15 mouse cellular contexts compared by ENCODE assay signal in genomic region chr11:74568463-74568862, GRCm38 (mm10). TPM values are rescaled to one million over a fixed set of nuclear protein-coding genes. Genes with fewer than 3 reads are reported as not detected.
DNase-seq lines count a peak whose midpoint lies in the region; ATAC-seq and TF ChIP-seq lines count a peak whose summit lies in the region.
"Had no signal": no experiment of that assay in that cellular context is flagged by ENCODE, and none has a peak within 500 bp of the region (broad histone marks: within the 10 kb centered on the region; RNA-seq: fewer than 3 reads in every experiment).

No protein-coding gene starts in this region.

- no peak for TF ChIP-seq EP300 in CH12.LX (IDR thresholded peaks at IDR 0.05; ENCODE audit: low read length)

- H3K9ac ChIP-seq in CH12.LX (ENCODE audit: insufficient read depth, low read depth) = no peak overlapping the region
- H3K9ac ChIP-seq in midbrain, embryonic 11.5 days (ENCODE audit: low read length) = no peak overlapping the region
- H3K9ac ChIP-seq: hindbrain, embryonic 13.5 days; limb, embryonic 13.5 days; neural tube, embryonic 15.5 days had no signal

- in situ Hi-C loops in CH12.LX (cut with MboI; ENCODE audit: low pct_ligation_motif_present, low pct_unique_long_range_greater_than_20kb, low sequenced_read_pairs) = no loop called here

- dilution Hi-C loops in CH12.LX (cut with MboI; ENCODE audit: extremely low pct_ligation_motif_present, extremely low pct_unique_long_range_greater_than_20kb, low sequenced_read_pairs) = no loop called here

- 86% methylated on average over 5 of the region's 5 CpGs for WGBS in midbrain, embryonic 11.5 days

- TF ChIP-seq POLR2A in CH12.LX (IDR thresholded peaks at IDR 0.05; ENCODE audit: low read depth, low read length) = no peak

- H3K36me3 ChIP-seq in CH12.LX (replicated peaks in 1 of 2; ENCODE audit: control insufficient read depth in 1 of 2, insufficient read depth in 1 of 2, low read length in 1 of 2) = no peaks in the 10 kb centered on the region
- no peaks in the 10 kb centered on the region for H3K36me3 ChIP-seq in midbrain, embryonic 11.5 days (ENCODE audit: control insufficient read depth, insufficient read depth, low read length)
- H3K36me3 ChIP-seq: hindbrain, embryonic 13.5 days; limb, embryonic 13.5 days; neural tube, embryonic 15.5 days had no signal

- peak; percentile 49; the same call in 1 of the 2 replicates for ATAC-seq in cerebellum, adult (ENCODE audit: insufficient number of reproducible peaks, low FRiP score, low TSS enrichment)
- ATAC-seq in midbrain, embryonic 11.5 days (ENCODE audit: low FRiP score) = no peak

- peaks cover 78% of the 10 kb centered on the region for H3K27me3 ChIP-seq in CH12.LX (replicated peaks)
- H3K27me3 ChIP-seq in midbrain, embryonic 11.5 days (ENCODE audit: control insufficient read depth, insufficient read depth, low read length) = no peaks in the 10 kb centered on the region
- H3K27me3 ChIP-seq: hindbrain, embryonic 13.5 days; limb, embryonic 13.5 days; neural tube, embryonic 15.5 days had no signal

- no peak overlapping the region for H3K4me3 ChIP-seq in CH12.LX (replicated peaks in 1 of 3; ENCODE audit: low read depth in 2 of 3, low read length in 2 of 3, poor library complexity in 1 of 3)
- H3K4me3 ChIP-seq in midbrain, embryonic 11.5 days (ENCODE audit: low read depth, low read length) = no peak overlapping the region
- H3K4me3 ChIP-seq: hindbrain, embryonic 13.5 days; limb, embryonic 13.5 days; neural tube, embryonic 15.5 days had no signal

- H3K27ac ChIP-seq in CH12.LX (ENCODE audit: insufficient read depth, low read depth) = no peak overlapping the region
- H3K27ac ChIP-seq in midbrain, embryonic 11.5 days (ENCODE audit: low read depth, low read length) = no peak overlapping the region
- H3K27ac ChIP-seq: hindbrain, embryonic 13.5 days; limb, embryonic 13.5 days; neural tube, embryonic 15.5 days had no signal

- TF ChIP-seq CTCF in CH12.LX (conservative IDR thresholded peaks at IDR 0.05 in 1 of 2, IDR thresholded peaks at IDR 0.05 in 1 of 2; ENCODE audit: low read depth in 2 of 2, low read length in 2 of 2) = no peak

- no peak for TF ChIP-seq RAD21 in CH12.LX (IDR thresholded peaks at IDR 0.05; ENCODE audit: low read depth, low read length)

- intact Hi-C loops in left cerebral cortex, postnatal 25 days (cut with DNase I) = no loop called here

- peak overlapping the region; percentile 65 for H3K4me2 ChIP-seq in CH12.LX (ENCODE audit: insufficient read depth, low read depth, poor library complexity, severe bottlenecking)
- no peak overlapping the region for H3K4me2 ChIP-seq in midbrain, embryonic 11.5 days
- H3K4me2 ChIP-seq: hindbrain, embryonic 13.5 days; limb, embryonic 13.5 days; neural tube, embryonic 15.5 days had no signal

- DNase-seq in cerebellum, postnatal 4 days (ENCODE audit: low spot score in 2 of 2) = no peak
- DNase-seq in CH12.LX (ENCODE audit: extremely low read depth) = no peak
- DNase-seq in cerebellum, postnatal 14 days = peak; percentile 64 to 66
- DNase-seq in left cerebral cortex, postnatal 25 days (ENCODE audit: low spot score in 2 of 2) = peak; percentile 59 to 89
- no peak for DNase-seq in embryo, embryonic 11 days
- DNase-seq in midbrain, embryonic 11.5 days (ENCODE audit: low spot score, missing footprints) = no peak
- DNase-seq in urinary bladder, postnatal 14 days (ENCODE audit: low spot score) = no peak
- DNase-seq: kidney, adult 18-20 months; kidney, postnatal 36 days; lung, adult 18-20 months had no signal

- peaks cover 6 to 10% of the 10 kb centered on the region in 2 experiments for H3K4me1 ChIP-seq in CH12.LX (ENCODE audit: control insufficient read depth in 1 of 2, insufficient read depth in 2 of 2)
- no peaks in the 10 kb centered on the region for H3K4me1 ChIP-seq in midbrain, embryonic 11.5 days (ENCODE audit: control insufficient read depth, insufficient read depth, low read length)
- H3K4me1 ChIP-seq: hindbrain, embryonic 13.5 days; limb, embryonic 13.5 days had no signal

- H3K9me3 ChIP-seq in CH12.LX (replicated peaks; ENCODE audit: low read length) = no peaks in the 10 kb centered on the region
- no peaks in the 10 kb centered on the region for H3K9me3 ChIP-seq in midbrain, embryonic 11.5 days (ENCODE audit: control insufficient read depth, low read length)
- H3K9me3 ChIP-seq: hindbrain, embryonic 13.5 days; limb, embryonic 13.5 days; neural tube, embryonic 15.5 days had no signal

- H3K79me2 ChIP-seq in CH12.LX (replicated peaks; ENCODE audit: control insufficient read depth, extremely low read depth, insufficient read depth, poor library complexity, severe bottlenecking) = no peaks in the 10 kb centered on the region

TF ChIP-seq in CH12.LX, 34 proteins besides CTCF, POLR2A, EP300 and RAD21:
- TF ChIP-seq ETS1 (conservative IDR thresholded peaks at IDR 0.05; ENCODE audit: low read depth, low read length) = no peak
- no peak for TF ChIP-seq HCFC1 (IDR thresholded peaks at IDR 0.05; ENCODE audit: low read depth, low read length)
- no peak for TF ChIP-seq MXI1 (IDR thresholded peaks at IDR 0.05; ENCODE audit: low read depth, low read length)
- TF ChIP-seq GABPA (IDR thresholded peaks at IDR 0.05; ENCODE audit: insufficient replicate concordance, low read depth, low read length) = no peak
- TF ChIP-seq NRF1 (IDR thresholded peaks at IDR 0.05; ENCODE audit: low read depth, low read length) = no peak
- no peak for TF ChIP-seq CHD1 (IDR thresholded peaks at IDR 0.05; ENCODE audit: low read depth, low read length)
- TF ChIP-seq NELFE (IDR thresholded peaks at IDR 0.05; ENCODE audit: low read depth, low read length) = no peak
- TF ChIP-seq RCOR1 (conservative IDR thresholded peaks at IDR 0.05; ENCODE audit: low read depth, low read length) = no peak
- TF ChIP-seq IRF4 (IDR thresholded peaks at IDR 0.05; ENCODE audit: low read depth, low read length) = no peak
- no peak for TF ChIP-seq POLR2AphosphoS2 (IDR thresholded peaks at IDR 0.05; ENCODE audit: low read depth, low read length)

RNA-seq across cellular contexts. Expression of gene Rap1gap2, which starts 42.3 kb away (rescaled TPM):
- total RNA-seq in CH12.LX (2012; rRNA removed) = 74.6 and 79.8 TPM in 2 replicates
- total RNA-seq in CH12.LX (2014; rRNA removed) = 53.8 and 55.4 TPM in 2 replicates
- 69.8 and 76.6 TPM in 2 replicates for polyA plus RNA-seq in CH12.LX (2012; ENCODE audit: insufficient read length, low read depth)
- total RNA-seq in left cerebral cortex, postnatal 25 days (2021) = 100 to 1,000 TPM; 175 to 205 TPM
- 2.5 TPM in 2 replicates for polyA plus RNA-seq in midbrain, embryonic 11.5 days (2014; fragmentation: Nextera tagmentation; extraction: Ambion mirVana)

RNA-seq across cellular contexts. Expression of gene Ccdc92b, which starts 50.9 kb away (rescaled TPM):
- total RNA-seq in CH12.LX (2012; rRNA removed) = not detected in 2 replicates
- not detected in 2 replicates for total RNA-seq in CH12.LX (2014; rRNA removed)
- not detected in 2 replicates for polyA plus RNA-seq in CH12.LX (2012; ENCODE audit: insufficient read length, low read depth)
- total RNA-seq in left cerebral cortex, postnatal 25 days (2021) = 10 to 100 TPM; 26.1 to 26.3 TPM
- 1.1 and 1.6 TPM in 2 replicates for polyA plus RNA-seq in midbrain, embryonic 11.5 days (2014; fragmentation: Nextera tagmentation; extraction: Ambion mirVana)
- total RNA-seq: monocyte, adult 5-6 weeks had no signal

Comparison
In these comparisons a context has a peak if more than half of its experiments do, and no peak if none do; other contexts are left out.
1. DNase-seq: peak in cerebellum, postnatal 14 days (2 of 2) and left cerebral cortex, postnatal 25 days (2 of 2); none in cerebellum, postnatal 4 days (0 of 2), CH12.LX (single experiment), embryo, embryonic 11 days (single experiment), midbrain, embryonic 11.5 days (single experiment) and urinary bladder, postnatal 14 days (single experiment).
2. RNA of gene Ccdc92b, which starts 50.9 kb away (total RNA-seq): 26.1 to 26.3 TPM in left cerebral cortex, postnatal 25 days; not detected in CH12.LX; every median in the first group is over 10 times any median in the second.